Mouse (Mus musculus): ENCODE measurements around the gene Phf10.
"Not testable (repeated sequence)": the region's sequence is repeated elsewhere in the genome, so short reads cannot be mapped to it uniquely, and the experiment has no call there.

The Phf10 gene

DNA sequence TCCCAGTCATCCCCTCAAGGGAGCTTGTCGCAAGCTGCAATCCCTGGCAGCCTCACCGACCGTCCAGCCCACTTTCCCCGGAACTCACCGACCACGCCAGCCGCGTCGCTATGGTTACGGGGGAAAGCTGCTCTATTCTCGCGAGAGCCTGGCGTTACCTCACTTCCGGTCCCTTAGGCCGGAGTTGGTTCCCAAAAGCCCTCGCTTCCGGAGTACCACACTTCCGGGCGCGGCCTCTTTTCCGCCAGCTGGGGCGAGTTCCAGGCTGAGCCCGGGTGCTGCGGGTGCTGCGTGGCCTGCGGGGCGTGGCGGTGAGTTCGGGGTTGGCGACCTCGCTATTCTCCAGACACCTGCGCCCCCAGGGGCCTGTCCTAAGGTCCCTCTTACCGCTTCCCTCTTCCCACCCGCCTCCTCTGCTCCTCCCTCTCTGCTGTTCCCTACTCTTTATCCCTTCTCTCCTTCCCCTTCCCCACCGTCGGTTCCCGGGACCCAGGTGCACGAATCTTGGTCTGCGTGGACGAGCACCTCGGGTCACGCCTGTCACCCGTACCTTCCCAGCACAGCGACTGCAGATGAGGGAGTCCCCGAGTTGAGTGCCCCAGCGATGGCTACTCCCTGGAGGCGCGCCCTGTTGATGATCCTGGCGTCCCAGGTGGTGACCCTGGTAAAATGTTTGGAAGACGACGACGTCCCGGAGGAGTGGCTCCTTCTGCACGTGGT lies 17.9 kb downstream of the Phf10 start, which contains the start of the genes Wdr27 and 1600012H06Rik:
Gene Wdr27, minus strand, starts transcription at position 150 of the 720 bp plus-strand sequence.
Gene 1600012H06Rik, plus strand, starts transcription at position 176 of the 720 bp plus-strand sequence.
- DNase-seq, result peak; percentile 94 to 96

DNA sequence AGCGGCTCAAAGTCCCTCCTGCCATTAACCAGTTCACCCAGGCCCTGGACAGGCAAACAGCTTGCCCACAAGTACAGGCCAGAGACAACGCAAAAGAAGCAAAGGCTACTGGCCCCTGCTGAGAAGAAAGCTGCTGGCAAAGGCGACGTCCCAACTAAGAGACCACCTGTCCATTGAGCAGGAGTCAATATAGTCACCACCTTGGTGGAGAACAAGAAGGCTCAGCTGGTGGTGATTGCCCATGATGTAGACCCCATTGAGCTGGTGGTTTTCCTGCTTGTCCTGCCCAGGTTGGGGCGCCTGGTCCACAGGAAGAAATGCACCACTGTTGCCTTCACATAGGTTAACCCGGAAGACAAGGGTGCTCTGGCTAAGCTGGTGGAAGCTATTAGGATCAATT lies 18.9 kb downstream of the Phf10 start:
- not testable (repeated sequence) for DNase-seq

DNA sequence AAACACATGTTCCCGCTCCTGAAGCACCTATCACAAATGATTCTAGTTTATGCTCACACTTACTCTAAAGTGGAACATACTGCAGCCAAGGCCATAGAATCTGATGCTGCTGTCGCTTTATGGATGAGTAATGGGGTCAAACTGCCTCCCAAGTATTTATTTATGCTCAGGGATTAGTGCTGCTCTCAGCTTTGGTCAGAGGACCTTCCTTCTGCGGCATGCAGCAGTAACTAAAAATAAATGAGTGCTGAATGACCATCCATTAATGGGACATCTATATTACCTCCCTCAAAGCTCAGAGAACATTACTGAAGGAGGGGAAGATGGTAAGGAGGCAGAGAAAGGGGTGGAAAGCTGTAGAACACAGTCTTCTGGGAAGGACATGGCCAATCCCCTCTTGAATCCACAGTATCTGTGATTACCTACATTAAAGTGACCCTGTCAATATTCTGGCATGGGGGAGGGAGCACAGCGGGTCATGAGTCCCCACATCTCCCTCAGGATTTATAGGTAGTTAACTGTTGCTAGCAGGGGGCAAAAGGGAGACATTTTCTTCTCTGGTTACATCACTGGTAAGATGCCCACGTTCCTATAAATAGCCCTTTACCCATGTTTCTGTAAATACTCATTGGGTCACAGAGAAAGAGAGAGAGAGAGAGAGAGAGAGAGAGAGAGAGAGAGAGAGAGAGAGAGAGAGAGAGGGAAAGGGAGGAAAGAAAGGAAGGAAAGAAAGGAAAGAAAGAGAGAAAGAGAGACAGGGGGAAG lies 25.1 kb downstream of the Phf10 start:
- no peak for DNase-seq

DNA sequence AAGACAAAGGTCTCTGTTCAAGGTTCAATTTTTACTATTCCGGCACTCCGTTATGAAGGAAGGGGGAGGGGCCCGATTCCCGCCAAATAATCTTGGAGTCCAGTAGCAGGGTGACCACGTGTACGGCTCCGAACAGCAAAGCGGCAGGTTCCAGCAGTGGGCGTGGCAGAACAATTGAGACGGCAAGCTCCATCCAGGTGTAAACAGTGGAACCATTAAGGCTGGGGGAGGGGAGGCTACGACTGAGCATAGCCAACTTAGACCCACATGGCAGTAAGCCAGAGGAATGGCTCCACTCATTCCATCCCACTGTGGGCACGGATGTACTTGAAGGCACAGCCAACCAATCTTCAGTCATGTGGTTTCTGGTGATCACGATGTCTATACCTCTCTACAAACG lies 25.8 kb downstream of the Phf10 start:
- DNase-seq, result not testable (repeated sequence)

DNA sequence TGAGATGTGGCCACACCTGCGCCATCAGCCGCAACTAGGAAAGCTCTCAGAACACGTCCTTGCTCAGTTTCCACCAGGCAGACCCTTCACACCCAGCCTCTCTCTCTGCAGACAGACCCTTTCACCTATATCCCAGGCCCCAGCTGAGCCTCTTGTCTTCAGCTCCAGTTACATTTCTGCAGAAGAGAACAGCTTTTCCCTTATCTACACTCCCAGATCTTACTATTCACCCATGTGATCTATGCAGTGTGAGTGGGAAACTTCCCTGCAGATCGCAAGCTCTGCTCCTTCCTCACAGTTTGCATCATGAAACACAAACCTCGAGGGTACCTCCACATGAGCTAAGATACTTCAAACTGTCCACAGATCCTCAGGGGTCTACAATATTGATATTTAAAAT lies 29.6 kb downstream of the Phf10 start:
- no peak for DNase-seq

DNA sequence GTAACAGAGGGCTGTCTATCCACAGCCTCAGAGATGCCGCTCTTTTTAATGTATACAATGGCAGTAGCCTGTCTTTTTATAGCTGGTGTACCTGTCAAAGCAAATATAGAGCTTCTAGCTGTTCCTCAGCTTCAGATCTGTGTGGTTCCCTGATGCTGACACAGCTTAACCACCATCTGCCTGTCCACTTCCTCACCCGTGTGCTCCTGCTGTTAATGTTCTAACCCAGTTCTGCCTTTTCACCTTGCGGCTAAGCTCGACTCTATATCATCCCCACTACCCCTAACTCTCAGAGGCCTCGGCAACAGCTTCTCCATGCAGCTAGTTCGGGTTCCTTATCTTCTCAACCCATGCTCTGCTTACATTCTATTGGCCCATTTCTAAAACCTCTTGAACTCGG lies 30.4 kb downstream of the Phf10 start:
- DNase-seq, result no peak

DNA sequence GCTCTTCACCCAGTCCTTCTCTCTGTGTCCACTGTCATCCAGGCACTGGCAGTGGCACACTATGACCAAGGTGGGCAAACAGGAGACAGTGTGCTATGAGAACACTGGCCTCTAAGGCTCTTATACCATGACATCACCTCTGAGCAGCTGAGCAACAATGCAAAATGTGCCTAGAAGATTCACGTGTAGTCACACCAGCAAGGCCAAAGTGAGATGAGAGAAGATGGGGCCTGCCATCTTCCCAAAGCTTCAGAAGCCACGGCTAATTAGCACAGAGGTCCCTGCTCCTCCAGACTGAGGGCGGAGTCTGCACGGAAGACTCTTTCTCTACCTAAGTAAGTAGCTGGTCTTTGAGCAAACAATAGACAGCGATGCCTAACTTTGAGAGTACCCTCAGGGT lies 32.4 kb downstream of the Phf10 start:
- no peak for DNase-seq

DNA sequence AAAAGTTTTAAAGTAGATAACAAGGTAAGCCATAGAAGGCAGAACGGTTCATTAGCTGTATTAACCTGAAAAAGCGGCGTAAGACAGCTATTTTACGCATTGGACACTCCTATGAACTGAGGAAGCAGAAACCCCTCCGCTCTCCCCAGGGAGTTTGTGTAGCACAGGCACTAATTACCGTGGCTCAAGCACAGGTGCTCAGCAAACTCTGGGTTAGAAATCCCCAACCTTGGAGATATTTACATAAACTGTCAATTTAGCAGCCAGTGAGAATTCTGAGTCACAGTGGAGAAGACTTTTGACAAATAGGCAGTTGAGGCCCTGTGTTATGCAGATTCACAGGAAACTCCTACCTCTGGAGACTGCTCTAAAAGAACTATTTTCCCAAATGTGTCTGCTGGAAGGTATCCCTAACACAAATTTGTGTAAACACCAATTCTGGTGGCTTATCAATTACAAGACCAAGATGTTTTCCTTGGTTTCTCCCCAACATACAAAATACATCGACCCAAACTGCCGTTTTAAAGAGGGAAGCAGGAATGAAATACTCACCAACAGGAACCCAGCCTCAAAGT lies 33.3 kb downstream of the Phf10 start:
- DNase-seq, result no peak

DNA sequence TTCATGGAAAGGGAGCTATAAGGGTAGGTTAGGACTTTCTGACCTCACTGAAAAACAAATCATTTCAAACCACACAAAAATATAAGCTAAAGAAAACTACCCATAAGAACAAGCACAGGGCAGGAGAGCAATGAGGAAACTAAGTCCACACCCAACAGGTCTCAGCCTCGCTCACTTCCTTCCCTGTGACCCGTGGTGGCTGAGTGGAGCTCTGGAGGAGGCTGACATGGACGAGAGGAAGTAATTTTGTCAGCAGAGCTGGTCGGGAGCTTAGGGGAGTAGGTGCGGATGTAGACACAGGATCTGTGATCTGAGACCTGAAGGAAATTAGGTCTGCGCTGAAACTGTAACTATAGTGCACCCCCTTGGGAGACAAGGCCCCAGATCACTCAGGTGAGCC lies 39.5 kb downstream of the Phf10 start:
- DNase-seq, result no peak

DNA sequence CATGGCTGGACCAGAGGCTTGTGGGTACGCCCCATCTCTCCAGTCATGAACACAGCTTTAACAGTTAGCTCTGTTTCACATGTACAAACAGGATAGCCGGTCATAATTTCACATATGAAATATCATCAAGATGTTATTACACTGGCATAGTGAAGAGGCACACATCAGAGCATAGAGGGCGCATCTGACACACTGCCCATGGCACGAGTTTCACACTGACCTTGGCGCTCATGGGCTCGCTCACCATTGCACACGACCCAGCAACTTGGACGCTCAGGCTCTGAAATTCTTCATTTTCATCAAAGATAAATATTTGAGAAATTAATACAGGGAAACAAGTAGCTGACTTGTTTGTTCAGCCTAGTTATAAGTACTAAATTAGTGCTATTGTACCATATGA lies 43.2 kb downstream of the Phf10 start:
- no peak for DNase-seq

DNA sequence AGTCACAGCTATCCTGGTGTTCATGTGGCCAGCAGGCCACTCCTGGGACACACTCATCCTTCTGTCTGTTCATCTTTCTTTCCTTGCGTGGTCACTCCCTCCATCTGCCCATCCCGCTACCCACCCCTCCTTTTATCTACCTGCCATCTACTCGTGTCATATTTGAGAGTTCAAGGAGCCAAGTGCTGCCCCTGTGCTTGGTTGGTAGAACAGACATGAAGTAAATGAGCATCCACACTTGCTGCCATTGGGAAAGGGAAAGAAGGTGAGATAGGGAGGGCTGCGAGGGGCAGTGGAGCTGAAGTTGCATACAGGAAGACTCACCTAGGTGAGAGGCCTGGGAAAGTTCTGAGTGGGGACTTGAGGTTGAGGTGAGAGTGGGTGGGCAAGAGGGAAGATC lies 46.7 kb downstream of the Phf10 start:
- DNase-seq, result no peak

DNA sequence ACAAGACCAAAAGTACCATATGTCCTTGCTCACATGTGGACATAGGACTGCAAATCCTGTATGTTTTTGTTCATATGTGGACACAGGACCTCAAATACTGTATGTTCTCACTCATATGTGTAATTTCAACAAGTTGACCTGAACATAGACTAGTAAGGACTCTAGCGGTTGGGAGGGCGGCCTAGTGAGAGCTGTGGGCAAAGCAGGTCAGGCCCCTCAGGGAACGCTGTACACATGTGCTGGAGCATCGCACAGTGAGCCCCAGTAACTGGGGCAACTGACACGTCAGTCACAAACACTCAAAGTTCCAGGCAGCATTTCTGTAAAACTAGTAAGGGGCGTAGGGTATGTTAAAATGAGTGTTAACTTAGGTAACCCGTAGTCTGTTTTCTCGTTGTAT lies 48.1 kb downstream of the Phf10 start:
- no peak for DNase-seq

DNA sequence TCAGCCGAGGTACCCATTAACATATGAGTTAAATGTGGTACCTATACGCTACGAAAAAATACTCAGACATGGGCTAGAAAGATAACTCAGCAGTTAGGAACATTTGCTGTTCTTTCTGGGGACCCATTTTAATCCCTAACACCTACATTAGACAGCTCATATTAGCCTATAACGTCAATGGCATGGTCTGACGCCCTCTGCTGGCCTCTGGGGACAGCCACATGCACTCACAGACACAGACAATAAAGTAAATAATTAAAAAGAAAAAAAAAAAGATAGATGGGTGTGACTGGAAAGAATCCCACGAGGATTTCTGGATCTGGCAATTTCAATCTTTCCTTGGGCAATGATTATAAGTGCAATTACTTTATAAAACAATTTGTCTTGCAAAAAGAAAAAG lies 48.7 kb downstream of the Phf10 start:
- no peak for DNase-seq

DNA sequence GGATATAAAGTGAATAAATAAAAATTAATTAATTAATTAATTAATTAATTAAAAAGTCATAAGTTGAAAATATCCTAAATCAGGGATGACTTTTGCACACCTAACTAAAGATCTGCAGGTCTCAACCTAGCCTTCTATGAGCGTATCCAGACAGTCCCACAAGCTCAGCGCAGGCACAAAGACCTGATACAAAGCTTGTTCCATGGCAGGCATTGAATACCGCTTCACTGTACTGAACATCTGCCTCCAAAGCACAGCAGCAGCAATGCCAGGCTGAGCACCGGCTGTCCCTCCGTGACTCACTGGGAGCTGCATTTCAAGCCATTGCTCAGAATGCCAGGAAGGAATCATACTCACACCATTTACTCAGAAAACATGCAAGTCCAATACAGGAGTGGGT lies 50.3 kb downstream of the Phf10 start:
- no peak for DNase-seq

DNA sequence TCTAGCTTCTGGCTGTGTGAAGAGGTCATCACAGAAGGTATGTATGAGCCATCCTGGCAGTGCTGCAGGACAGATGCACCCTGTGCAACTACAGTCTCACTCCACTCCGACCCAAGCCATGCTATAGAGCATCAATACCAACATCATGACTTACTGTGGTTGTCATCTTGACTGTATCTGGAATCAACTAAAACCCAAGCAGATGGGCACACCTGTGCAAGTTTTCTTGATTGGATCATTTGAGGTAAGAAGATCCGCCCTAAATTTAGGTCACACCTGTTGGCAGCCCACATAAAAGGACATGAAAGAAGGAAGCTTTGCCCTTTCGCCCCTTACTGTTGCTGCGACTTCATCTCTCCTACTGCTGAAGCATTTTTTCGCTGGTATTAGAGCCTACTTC lies 51.7 kb downstream of the Phf10 start:
- DNase-seq, result no peak

DNA sequence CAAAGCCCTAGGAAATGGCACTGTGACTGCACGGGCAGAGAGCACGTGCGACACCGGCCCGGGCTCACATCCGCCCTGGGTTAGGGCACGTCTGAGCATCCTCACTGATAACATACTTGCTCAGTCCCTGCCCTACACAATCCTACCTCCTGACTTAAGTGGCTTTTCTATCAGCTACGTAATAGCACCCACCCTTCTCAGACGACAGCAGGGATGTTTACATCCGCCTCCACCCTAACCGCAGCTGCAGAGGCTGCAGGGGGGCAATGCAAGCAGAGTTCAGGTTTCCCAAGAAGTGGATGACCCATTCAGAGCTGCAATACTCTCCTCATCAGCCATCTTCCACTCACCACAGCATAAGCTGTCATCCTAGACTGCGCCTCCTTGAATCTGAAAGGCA lies 53.9 kb downstream of the Phf10 start:
- DNase-seq, result no peak

DNA sequence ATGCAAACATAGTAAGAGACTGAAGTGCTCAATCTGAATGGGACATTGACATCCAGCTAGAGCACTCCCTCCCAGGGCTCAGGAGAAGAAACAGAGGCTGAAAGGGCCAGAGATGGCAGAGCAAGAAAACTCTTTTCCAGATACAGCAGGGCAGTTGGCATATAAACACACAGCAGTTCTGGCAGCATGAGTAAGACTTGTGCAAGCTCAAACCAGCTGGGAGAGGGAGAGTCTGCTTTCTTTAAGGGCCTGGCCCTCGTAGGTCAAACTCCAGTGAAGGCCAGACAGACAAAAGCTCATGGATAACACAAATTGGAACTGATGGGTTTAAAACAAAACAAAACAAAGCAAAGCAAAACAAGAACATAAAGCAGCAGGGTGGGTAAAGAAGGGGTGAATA lies 54.5 kb downstream of the Phf10 start:
- DNase-seq, result no peak

DNA sequence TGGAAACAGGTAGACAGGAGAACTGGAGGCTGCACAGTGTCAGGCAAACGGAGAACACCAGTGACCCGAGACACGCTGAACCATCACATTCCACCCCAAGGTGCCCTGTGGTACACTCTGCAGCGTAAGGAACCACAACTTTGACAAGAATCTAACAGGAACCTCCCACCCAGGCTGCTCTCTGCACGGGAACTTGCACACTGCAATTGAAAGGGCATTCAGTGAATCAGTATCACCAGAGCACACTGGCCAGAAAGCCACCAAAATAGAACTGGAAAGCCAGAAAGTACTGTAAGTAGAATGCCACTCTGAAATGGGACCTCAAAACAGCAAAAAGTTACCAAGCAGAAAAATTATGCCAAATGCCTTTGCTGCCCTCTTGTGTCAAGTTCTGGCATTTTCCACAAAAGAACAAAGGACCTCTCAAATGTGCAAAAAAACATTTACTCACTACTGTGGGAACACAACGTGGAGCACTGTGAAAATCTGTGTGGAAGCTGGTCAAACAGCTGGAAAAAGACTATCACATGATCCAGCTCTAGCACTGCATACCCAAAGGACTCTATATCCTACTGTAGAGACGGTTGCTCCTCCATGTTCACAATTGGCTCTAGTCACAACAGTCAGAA lies 56.3 kb downstream of the Phf10 start:
- DNase-seq, result peak in 1 of 2 experiments; percentile 48

DNA sequence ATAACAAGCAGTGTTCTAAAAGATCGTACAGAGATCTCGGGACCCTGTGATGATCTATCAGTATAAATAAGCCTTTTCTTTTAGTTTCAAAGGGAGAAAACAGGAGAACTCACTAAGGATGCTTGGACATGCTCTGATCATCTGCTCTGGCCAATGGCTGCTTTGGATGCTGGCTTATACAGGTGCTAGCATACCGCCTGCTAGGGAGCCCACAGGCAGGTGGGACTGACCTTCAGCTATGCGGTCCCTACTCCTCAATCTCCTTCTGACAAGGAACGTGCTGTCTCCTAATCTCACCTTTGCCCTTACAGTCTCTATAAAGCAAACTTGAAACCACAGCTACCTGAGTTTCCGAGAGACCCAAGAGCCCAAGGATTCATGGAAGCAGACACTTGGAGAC lies 56.9 kb downstream of the Phf10 start:
- DNase-seq, result no peak

DNA sequence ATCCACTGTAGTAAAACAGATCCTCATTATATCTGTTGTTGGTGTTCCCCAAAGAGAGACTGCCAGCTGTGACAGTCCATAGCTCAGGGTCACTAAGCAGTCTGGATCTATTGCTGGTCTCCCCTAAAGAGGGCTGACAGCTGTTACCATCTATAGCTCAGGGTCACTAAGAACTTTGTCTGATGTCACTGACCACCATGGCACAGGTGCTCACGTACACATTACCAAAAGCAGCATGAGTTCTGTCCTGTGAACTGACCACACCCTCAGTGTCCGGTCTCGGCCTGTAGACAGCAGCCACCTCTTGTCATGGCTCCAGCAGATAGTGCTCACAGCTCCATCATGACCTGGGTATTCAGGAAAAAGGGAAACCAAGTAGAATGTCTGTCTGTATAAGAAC lies 57.9 kb downstream of the Phf10 start:
- DNase-seq, result no peak

DNA sequence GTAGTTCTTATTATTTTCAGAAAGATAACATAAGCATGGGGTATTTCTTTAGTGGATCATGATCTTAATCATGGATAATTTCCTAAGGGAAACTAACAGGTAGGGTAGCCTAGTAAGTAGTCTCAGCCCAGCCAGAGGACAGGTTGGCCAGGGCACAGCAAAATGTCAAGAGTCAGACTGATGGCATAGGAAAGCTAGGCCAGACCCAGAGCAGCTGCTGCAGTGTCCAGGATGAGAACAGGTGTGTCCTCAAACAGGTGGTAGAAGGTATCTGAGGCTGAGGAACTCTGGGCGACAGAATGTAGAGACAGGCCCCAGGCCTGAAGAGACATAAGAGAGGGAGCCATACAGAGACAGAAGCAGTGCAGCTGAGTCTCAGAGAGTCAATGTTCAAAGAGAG lies 62.1 kb downstream of the Phf10 start:
- no peak for DNase-seq

DNA sequence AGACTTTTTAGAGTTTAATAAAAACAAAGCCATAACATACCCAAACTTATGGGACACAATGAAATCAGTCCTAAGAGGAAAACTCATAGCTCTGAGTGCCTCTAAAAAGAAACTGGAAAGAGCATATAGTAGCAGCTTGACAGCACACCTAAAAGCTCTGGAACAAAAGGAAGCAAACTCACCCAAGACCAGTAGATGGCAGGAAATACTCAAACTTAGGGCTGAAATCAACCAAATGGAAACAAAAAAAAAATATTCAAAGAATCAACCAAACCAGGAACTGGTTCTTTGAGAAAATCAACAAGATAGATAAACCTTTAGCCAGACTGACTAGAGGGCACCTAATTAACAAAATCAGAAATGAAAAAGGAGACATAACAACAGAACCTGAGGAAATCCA lies 66.0 kb downstream of the Phf10 start:
- not testable (repeated sequence) for DNase-seq
